Mouse (Mus musculus): ENCODE measurements around the gene Acta1. TPM values are rescaled to one million over a fixed set of nuclear protein-coding genes. Genes with fewer than 3 reads are reported as not detected.

Gene Acta1
- polyA plus RNA-seq, 1 experiment from 2014 or later = 208 TPM

DNA sequence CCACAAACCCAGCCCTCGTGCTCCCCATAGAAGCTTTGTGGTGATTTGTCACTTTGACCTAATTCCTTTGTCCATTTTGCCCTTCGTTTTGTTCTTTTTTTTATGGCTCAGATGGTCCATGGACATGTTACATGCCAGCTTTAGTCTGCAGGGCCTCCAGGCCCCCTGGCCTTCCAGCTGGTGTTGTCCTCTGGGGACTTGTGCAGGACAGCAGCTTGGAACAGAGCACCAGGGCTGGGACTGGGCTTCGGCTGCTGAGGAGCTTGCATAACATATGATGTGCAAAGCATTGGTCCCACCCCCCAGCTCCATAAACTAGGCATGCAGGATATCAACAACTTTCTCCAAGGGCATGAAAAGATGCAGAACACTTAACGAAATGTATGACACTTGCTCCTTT is 4.8 kb downstream of the Acta1 start:
- H3K4me3 ChIP-seq (ENCODE audit: low read depth, low read length) = no peak overlapping the region
- no peak overlapping the region for H3K9ac ChIP-seq (ENCODE audit: low read depth, low read length)
- no peaks in the 10 kb centered on the region for H3K4me1 ChIP-seq (ENCODE audit: control insufficient read depth, low read depth, low read length)
- no peak for ATAC-seq (ENCODE audit: low read depth)
- no peaks in the 10 kb centered on the region for H3K36me3 ChIP-seq (ENCODE audit: control insufficient read depth, insufficient read depth)
- 46% methylated on average over 4 of the region's 4 CpGs for WGBS (ENCODE audit: insufficient replicate concordance)
- no peak overlapping the region for H3K27ac ChIP-seq (ENCODE audit: low read length)
- H3K27me3 ChIP-seq (ENCODE audit: control insufficient read depth, insufficient read depth, low read depth, low read length) = peaks cover 47% of the 10 kb centered on the region
- H3K4me2 ChIP-seq (ENCODE audit: low read depth, low read length) = no peak overlapping the region
- H3K9me3 ChIP-seq (replicated peaks; ENCODE audit: control insufficient read depth, low read length) = no peaks in the 10 kb centered on the region

DNA sequence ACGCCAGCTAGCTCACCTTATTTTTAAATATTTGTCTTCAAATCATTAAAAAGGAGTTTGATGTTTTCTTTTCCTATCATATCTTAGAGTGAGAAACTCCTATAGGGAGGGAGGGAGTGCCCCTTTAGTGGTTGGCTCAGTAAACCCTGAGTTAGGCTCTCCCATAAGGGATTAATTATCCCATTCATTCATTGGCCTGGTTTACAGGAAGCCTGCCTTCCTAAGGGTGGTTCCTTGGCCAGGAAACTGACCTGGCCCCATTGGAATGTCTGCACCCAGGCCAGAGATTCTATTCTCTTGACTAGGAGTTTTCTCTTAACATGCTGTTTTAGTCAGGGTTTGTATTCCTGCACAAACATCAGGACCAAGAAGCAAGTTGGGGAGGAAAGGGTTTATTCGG is 6.6 kb downstream of the Acta1 start:
- WGBS (ENCODE audit: insufficient replicate concordance) = 52% methylated on average over 2 of the region's 2 CpGs
- no peak overlapping the region for H3K4me3 ChIP-seq (ENCODE audit: low read depth, low read length)
- H3K27me3 ChIP-seq (ENCODE audit: control insufficient read depth, insufficient read depth, low read depth, low read length) = peaks cover 31% of the 10 kb centered on the region
- ATAC-seq (ENCODE audit: low read depth) = no peak
- H3K4me1 ChIP-seq (ENCODE audit: control insufficient read depth, low read depth, low read length) = no peaks in the 10 kb centered on the region
- no peak overlapping the region for H3K9ac ChIP-seq (ENCODE audit: low read depth, low read length)
- no peaks in the 10 kb centered on the region for H3K36me3 ChIP-seq (ENCODE audit: control insufficient read depth, insufficient read depth)
- no peaks in the 10 kb centered on the region for H3K9me3 ChIP-seq (replicated peaks; ENCODE audit: control insufficient read depth, low read length)
- H3K27ac ChIP-seq (ENCODE audit: low read length) = no peak overlapping the region
- H3K4me2 ChIP-seq (ENCODE audit: low read depth, low read length) = no peak overlapping the region

DNA sequence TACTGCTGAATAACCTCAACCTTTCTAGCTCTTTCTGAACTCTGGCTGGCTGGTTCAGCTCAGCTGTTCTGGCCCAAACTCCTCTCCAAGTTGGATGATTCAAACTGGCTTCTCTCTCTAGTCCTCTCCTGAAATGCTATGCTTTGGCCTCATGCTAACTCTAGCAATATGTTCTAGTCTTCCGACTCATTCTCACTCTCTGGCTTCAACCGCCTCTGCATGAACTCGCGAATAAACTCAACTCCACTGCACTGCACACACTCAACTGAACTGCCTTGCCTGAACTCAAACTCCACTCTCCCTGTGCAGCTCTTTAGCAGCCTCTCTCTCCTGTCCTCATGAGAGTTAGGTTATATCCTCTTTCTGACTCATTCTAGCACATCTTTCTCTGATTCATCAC is 7.4 kb downstream of the Acta1 start:
- no peaks in the 10 kb centered on the region for H3K9me3 ChIP-seq (replicated peaks; ENCODE audit: control insufficient read depth, low read length)
- no peak for ATAC-seq (ENCODE audit: low read depth)
- no peak overlapping the region for H3K27ac ChIP-seq (ENCODE audit: low read length)
- no peak overlapping the region for H3K4me2 ChIP-seq (ENCODE audit: low read depth, low read length)
- H3K36me3 ChIP-seq (ENCODE audit: control insufficient read depth, insufficient read depth) = no peaks in the 10 kb centered on the region
- H3K9ac ChIP-seq (ENCODE audit: low read depth, low read length) = no peak overlapping the region
- WGBS (ENCODE audit: insufficient replicate concordance) = 72% methylated on average over 4 of the region's 4 CpGs
- H3K4me3 ChIP-seq (ENCODE audit: low read depth, low read length) = no peak overlapping the region
- H3K27me3 ChIP-seq (ENCODE audit: control insufficient read depth, insufficient read depth, low read depth, low read length) = peaks cover 23% of the 10 kb centered on the region
- no peaks in the 10 kb centered on the region for H3K4me1 ChIP-seq (ENCODE audit: control insufficient read depth, low read depth, low read length)

DNA sequence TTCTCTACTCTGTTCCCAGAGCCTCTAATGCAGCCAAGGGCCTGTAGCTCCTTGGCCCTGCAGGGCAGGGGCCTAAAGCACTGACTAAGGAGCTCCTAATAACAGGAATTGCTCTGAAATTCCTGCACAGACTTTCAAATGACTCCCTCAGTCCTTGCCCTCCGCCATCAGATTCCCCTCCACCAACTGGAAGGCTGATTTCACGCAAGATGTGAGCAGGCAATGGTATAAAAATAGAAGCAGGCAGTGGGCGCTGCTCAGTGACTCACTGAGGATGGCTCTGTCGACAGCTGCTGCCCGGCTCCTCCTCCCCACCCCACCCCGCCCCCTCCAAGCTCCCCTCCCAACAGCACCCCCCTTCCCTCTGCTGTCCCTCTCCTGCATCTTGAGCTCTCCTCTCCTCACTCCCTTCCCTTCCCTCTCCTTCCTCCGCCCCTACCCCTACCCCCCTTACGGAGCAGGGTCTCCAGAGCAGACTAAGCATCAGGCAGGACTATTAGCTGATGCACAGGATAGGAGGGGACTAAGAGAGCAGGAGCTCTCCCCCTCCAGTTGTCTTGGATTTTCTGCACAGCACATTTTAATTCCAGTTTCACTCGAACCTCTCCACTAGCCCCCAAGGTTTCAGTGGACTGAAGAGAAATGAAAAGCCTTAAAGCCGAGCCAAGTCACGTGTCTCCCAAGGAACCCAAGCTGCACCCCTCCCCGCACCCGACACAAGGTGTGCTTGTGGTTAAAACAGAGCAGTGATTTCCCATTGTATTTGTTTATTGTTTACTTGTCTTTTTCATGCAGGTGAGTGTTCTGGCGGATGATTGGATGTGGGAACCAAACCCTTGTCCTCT is 9.6 kb downstream of the Acta1 start:
- 5% methylated on average over 14 of the region's 14 CpGs for WGBS (ENCODE audit: insufficient replicate concordance)
- H3K36me3 ChIP-seq (ENCODE audit: control insufficient read depth, insufficient read depth) = no peaks in the 10 kb centered on the region
- no peak overlapping the region for H3K4me3 ChIP-seq (ENCODE audit: low read depth, low read length)
- ATAC-seq (ENCODE audit: low read depth) = no peak
- H3K27me3 ChIP-seq (ENCODE audit: control insufficient read depth, insufficient read depth, low read depth, low read length) = peaks cover 5% of the 10 kb centered on the region
- H3K9ac ChIP-seq (ENCODE audit: low read depth, low read length) = no peak overlapping the region
- H3K9me3 ChIP-seq (replicated peaks; ENCODE audit: control insufficient read depth, low read length) = no peaks in the 10 kb centered on the region
- no peaks in the 10 kb centered on the region for H3K4me1 ChIP-seq (ENCODE audit: control insufficient read depth, low read depth, low read length)
- no peak overlapping the region for H3K27ac ChIP-seq (ENCODE audit: low read length)
- no peak overlapping the region for H3K4me2 ChIP-seq (ENCODE audit: low read depth, low read length)

DNA sequence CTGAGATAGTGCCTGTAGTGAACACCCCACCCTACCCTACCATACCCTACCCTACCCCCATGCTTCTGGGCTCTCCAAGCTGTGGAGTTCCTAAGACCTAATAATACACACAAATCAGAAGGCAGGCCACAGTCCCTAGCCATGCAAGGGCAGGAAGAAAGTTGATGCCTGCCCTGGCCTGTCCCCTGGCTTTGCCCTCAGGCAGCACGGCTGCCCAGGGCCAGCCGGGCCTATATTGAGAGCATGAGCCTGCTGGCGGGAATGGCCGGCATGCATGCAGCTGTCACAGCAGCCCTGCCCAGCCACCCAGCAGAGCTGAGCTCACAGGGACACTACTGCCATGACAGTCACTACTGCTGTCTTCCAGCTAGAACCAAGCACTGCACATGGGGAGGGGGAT is 11.5 kb downstream of the Acta1 start:
- Histone ChIP-seq H3K9me3 (replicated peaks; ENCODE audit: control insufficient read depth, low read length) (no peaks in the 10 kb centered on the region), H3K9ac (ENCODE audit: low read depth, low read length) (no peak overlapping the region), H3K4me1 (ENCODE audit: control insufficient read depth, low read depth, low read length) (no peaks in the 10 kb centered on the region), H3K27me3 (ENCODE audit: control insufficient read depth, insufficient read depth, low read depth, low read length) (peaks cover 5% of the 10 kb centered on the region; the same call in 1 of the 2 replicates), H3K4me2 (ENCODE audit: low read depth, low read length) (no peak overlapping the region), H3K4me3 (ENCODE audit: low read depth, low read length) (no peak overlapping the region), H3K27ac (ENCODE audit: low read length) (no peak overlapping the region), H3K36me3 (ENCODE audit: control insufficient read depth, insufficient read depth) (no peaks in the 10 kb centered on the region)
- WGBS (ENCODE audit: insufficient replicate concordance) = 74% methylated on average over 4 of the region's 4 CpGs
- ATAC-seq (ENCODE audit: low read depth) = 0 out of 2 replicates have a peak, but pooled peaks have one; percentile 19

DNA sequence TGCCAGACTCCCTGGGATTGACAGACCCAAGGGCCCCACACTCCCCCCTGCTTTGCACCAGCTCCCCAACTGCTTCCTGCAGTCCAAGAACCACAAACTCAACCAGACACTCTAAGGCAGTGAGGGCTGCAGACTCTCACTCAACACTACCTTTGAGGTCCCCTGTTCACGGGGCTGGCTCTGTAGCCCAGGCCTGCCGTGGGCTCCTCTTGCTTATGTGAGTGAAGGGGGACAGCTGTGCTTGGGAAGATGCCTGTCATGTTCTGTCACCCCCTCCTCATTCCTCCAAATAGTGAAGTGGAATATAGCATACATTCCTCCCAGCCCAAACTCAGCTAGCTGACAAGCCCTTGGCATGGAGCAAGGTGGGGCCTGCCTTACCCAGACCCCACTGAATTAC is 12.1 kb downstream of the Acta1 start:
- WGBS (ENCODE audit: insufficient replicate concordance) = 46% methylated on average over 2 of the region's 2 CpGs
- H3K4me3 ChIP-seq (ENCODE audit: low read depth, low read length) = no peak overlapping the region
- ATAC-seq (ENCODE audit: low read depth) = no peak

DNA sequence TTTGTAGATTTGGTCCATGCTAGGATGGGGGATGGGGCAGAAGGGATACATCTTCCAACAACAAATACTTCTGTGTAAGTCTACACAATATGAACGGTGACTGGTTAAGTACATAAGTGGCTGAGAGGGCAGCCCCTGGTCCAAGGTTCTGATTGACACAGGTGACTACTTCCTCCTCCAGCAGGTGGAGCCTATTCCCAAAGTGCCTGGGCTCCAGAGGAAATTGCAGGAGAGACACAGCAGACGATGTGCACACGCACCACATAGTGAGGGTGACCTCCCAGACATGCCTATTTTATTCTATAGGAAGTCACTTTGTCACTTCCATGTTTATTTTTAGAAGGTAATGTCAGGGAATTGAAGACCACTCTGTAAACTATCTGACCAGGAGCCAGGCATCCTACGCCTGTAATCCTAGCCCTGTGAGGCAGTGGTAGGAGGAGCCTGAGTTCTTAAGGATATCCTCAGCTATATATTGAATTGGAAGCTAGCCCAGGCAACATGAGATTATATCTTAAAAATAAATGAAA is 13.7 kb downstream of the Acta1 start:
- no peaks in the 10 kb centered on the region for H3K9me3 ChIP-seq (replicated peaks; ENCODE audit: control insufficient read depth, low read length)
- H3K36me3 ChIP-seq (ENCODE audit: control insufficient read depth, insufficient read depth) = no peaks in the 10 kb centered on the region
- H3K27ac ChIP-seq (ENCODE audit: low read length) = no peak overlapping the region
- H3K4me2 ChIP-seq (ENCODE audit: low read depth, low read length) = no peak overlapping the region
- H3K4me1 ChIP-seq (ENCODE audit: control insufficient read depth, low read depth, low read length) = no peaks in the 10 kb centered on the region
- no peak for ATAC-seq (ENCODE audit: low read depth)
- no peak overlapping the region for H3K9ac ChIP-seq (ENCODE audit: low read depth, low read length)
- H3K27me3 ChIP-seq (ENCODE audit: control insufficient read depth, insufficient read depth, low read depth, low read length) = peaks cover 4% of the 10 kb centered on the region; the same call in 1 of the 2 replicates
- 37% methylated on average over 4 of the region's 4 CpGs for WGBS (ENCODE audit: insufficient replicate concordance)
- no peak overlapping the region for H3K4me3 ChIP-seq (ENCODE audit: low read depth, low read length)

More for the DNA sequence above, 12.1 kb downstream of the Acta1 start:
- Histone ChIP-seq H3K9ac (ENCODE audit: low read depth, low read length) (no peak overlapping the region), H3K9me3 (replicated peaks; ENCODE audit: control insufficient read depth, low read length) (no peaks in the 10 kb centered on the region), H3K4me2 (ENCODE audit: low read depth, low read length) (no peak overlapping the region), H3K36me3 (ENCODE audit: control insufficient read depth, insufficient read depth) (no peaks in the 10 kb centered on the region), H3K27ac (ENCODE audit: low read length) (no peak overlapping the region), H3K4me1 (ENCODE audit: control insufficient read depth, low read depth, low read length) (no peaks in the 10 kb centered on the region), H3K27me3 (ENCODE audit: control insufficient read depth, insufficient read depth, low read depth, low read length) (peaks cover 5% of the 10 kb centered on the region; the same call in 1 of the 2 replicates)

DNA sequence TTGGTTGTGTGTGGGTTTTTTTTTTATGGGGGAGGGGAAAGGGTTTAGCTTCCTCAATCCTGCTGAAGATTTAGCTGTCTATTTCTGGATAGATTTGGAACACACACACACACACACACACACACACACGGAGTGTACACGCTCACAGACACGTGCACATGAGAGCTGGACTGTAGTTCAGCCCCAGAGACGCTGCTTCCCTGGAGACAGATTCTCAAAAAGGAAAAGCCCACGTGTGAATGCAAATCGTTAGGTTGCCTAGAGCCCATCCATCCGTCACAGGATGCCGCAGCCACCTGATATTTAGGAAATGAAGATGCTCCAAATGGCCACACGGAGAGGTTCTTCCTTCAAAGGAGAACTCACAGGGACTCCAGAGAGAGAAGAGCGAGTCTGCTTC is 14.3 kb downstream of the Acta1 start:
- Histone ChIP-seq H3K4me1 (ENCODE audit: control insufficient read depth, low read depth, low read length) (no peaks in the 10 kb centered on the region), H3K36me3 (ENCODE audit: control insufficient read depth, insufficient read depth) (no peaks in the 10 kb centered on the region), H3K27ac (ENCODE audit: low read length) (no peak overlapping the region), H3K9me3 (replicated peaks; ENCODE audit: control insufficient read depth, low read length) (no peaks in the 10 kb centered on the region), H3K27me3 (ENCODE audit: control insufficient read depth, insufficient read depth, low read depth, low read length) (peaks cover 2% of the 10 kb centered on the region; the same call in 1 of the 2 replicates), H3K4me2 (ENCODE audit: low read depth, low read length) (no peak overlapping the region), H3K9ac (ENCODE audit: low read depth, low read length) (no peak overlapping the region), H3K4me3 (ENCODE audit: low read depth, low read length) (no peak overlapping the region)
- ATAC-seq (ENCODE audit: low read depth) = no peak
- WGBS (ENCODE audit: insufficient replicate concordance) = 37% methylated on average over 10 of the region's 10 CpGs

DNA sequence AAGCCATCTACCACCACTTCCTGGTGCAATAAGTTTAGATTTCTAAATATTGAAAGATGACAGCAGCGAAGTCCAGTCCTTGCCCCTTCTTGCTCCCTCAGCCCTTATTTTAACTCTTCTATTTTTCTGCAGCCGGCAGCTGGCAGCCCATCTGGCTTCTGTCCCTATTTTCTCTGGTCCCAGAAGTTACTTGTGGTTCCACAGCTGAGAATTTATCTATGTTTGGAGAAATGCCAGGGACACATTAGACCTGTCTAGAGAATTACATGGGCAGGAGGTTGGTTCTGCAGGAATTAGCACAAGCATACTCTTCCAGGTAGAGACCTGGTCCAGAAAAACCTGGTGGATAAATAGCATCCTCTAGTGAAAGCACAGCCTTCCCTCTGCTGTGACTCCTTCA is 16.7 kb downstream of the Acta1 start:
- Histone ChIP-seq H3K4me3 (ENCODE audit: low read depth, low read length) (no peak overlapping the region), H3K36me3 (ENCODE audit: control insufficient read depth, insufficient read depth) (no peaks in the 10 kb centered on the region), H3K4me2 (ENCODE audit: low read depth, low read length) (no peak overlapping the region), H3K27me3 (ENCODE audit: control insufficient read depth, insufficient read depth, low read depth, low read length) (no peaks in the 10 kb centered on the region), H3K27ac (ENCODE audit: low read length) (no peak overlapping the region), H3K4me1 (ENCODE audit: control insufficient read depth, low read depth, low read length) (no peaks in the 10 kb centered on the region), H3K9me3 (replicated peaks; ENCODE audit: control insufficient read depth, low read length) (no peaks in the 10 kb centered on the region), H3K9ac (ENCODE audit: low read depth, low read length) (no peak overlapping the region)
- ATAC-seq (ENCODE audit: low read depth) = no peak
- WGBS (ENCODE audit: insufficient replicate concordance) = 46% methylated on average over 2 of the region's 2 CpGs
